Mouse (Mus musculus): ENCODE results near the gene Sh2b3.

DNA sequence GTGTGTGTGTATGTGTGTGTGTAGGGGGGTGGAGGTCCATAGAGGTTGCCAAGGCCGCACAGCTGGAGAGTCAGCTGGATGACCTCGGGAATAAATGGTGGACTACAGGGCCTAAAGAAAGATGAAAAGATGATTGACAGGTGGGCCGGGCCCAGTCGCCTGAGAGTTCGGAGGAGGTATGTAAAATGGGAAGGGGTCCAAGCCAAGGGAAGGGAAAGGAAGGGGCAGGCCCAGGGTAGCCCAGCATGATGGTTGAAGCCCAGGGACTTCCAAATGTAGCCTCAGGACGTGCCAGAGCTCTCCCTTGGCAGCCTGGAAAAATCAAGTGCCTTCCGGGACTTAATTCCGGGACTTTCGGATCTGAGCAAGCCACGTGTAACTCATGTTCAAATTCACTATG is 17.3 kb upstream of the Sh2b3 start:
- TF ChIP-seq CTCF (IDR thresholded peaks at IDR 0.05; ENCODE audit: low read depth, low read length) (no peak), TAL1 (conservative IDR thresholded peaks at IDR 0.05; ENCODE audit: low read depth, low read length) (no peak), GATA1 (IDR thresholded peaks at IDR 0.05; ENCODE audit: borderline replicate concordance, low read length) (no peak), POLR2AphosphoS5 (IDR thresholded peaks at IDR 0.05; ENCODE audit: insufficient replicate concordance, low read depth, low read length) (no peak)
